Mouse (Mus musculus): ENCODE measurements at regions not wholly inside any gene's neighbourhood (a gene's known extent, or its start where the extent isn't known, plus 50 kb on each side); places are given as distances from the start of the nearest gene placed in this dataset.

- 72% methylated on average over 8 of the region's 8 CpGs for WGBS (ENCODE audit: insufficient replicate concordance)
Observed at GRCm38 (mm10) chr3:101524905-101525304, 79.6 kb downstream of the Atp1a1 start.

GRCm38 (mm10) chr3:101524444-101524843, 80.0 kb downstream of the Atp1a1 start:
- Histone ChIP-seq H3K4me2 (ENCODE audit: low read depth, low read length) (no peak overlapping the region), H3K27ac (ENCODE audit: low read length) (no peak overlapping the region), H3K36me3 (ENCODE audit: control insufficient read depth, insufficient read depth) (no peaks in the 10 kb centered on the region), H3K27me3 (ENCODE audit: control insufficient read depth, insufficient read depth, low read depth, low read length) (no peaks in the 10 kb centered on the region), H3K4me3 (ENCODE audit: low read depth, low read length) (no peak overlapping the region), H3K4me1 (ENCODE audit: control insufficient read depth, low read depth, low read length) (peaks cover 4% of the 10 kb centered on the region; the same call in 1 of the 2 replicates), H3K9me3 (replicated peaks; ENCODE audit: control insufficient read depth, low read length) (no peaks in the 10 kb centered on the region), H3K9ac (ENCODE audit: low read depth, low read length) (no peak overlapping the region)
- ATAC-seq (ENCODE audit: low read depth): no peak
- WGBS (ENCODE audit: insufficient replicate concordance): 20% methylated on average over 6 of the region's 6 CpGs

More at GRCm38 (mm10) chr3:101524905-101525304, 79.6 kb downstream of the Atp1a1 start:
- no peaks in the 10 kb centered on the region for H3K9me3 ChIP-seq (replicated peaks; ENCODE audit: control insufficient read depth, low read length)
- no peak overlapping the region for H3K4me2 ChIP-seq (ENCODE audit: low read depth, low read length)
- H3K4me1 ChIP-seq (ENCODE audit: control insufficient read depth, low read depth, low read length): peaks cover 4% of the 10 kb centered on the region; the same call in 1 of the 2 replicates
- no peak for ATAC-seq (ENCODE audit: low read depth)
- no peaks in the 10 kb centered on the region for H3K36me3 ChIP-seq (ENCODE audit: control insufficient read depth, insufficient read depth)
- no peaks in the 10 kb centered on the region for H3K27me3 ChIP-seq (ENCODE audit: control insufficient read depth, insufficient read depth, low read depth, low read length)
- H3K9ac ChIP-seq (ENCODE audit: low read depth, low read length): no peak overlapping the region
- no peak overlapping the region for H3K4me3 ChIP-seq (ENCODE audit: low read depth, low read length)
- H3K27ac ChIP-seq (ENCODE audit: low read length): no peak overlapping the region

- Histone ChIP-seq H3K27me3 (ENCODE audit: control insufficient read depth, insufficient read depth, low read depth, low read length) (no peaks in the 10 kb centered on the region), H3K36me3 (ENCODE audit: control insufficient read depth, insufficient read depth) (no peaks in the 10 kb centered on the region), H3K27ac (ENCODE audit: low read length) (no peak overlapping the region), H3K4me3 (ENCODE audit: low read depth, low read length) (no peak overlapping the region), H3K4me2 (ENCODE audit: low read depth, low read length) (no peak overlapping the region), H3K9ac (ENCODE audit: low read depth, low read length) (no peak overlapping the region), H3K9me3 (replicated peaks; ENCODE audit: control insufficient read depth, low read length) (no peaks in the 10 kb centered on the region), H3K4me1 (ENCODE audit: control insufficient read depth, low read depth, low read length) (peaks cover 3% of the 10 kb centered on the region; the same call in 1 of the 2 replicates)
- 80% methylated on average over 5 of the region's 5 CpGs for WGBS (ENCODE audit: insufficient replicate concordance)
- ATAC-seq (ENCODE audit: low read depth): no peak
Observed at GRCm38 (mm10) chr3:101523239-101523638, 81.2 kb downstream of the Atp1a1 start.

- no peak overlapping the region for H3K9ac ChIP-seq (ENCODE audit: low read depth, low read length)
- H3K4me2 ChIP-seq (ENCODE audit: low read depth, low read length): no peak overlapping the region
- no peaks in the 10 kb centered on the region for H3K9me3 ChIP-seq (replicated peaks; ENCODE audit: control insufficient read depth, low read length)
- ATAC-seq (ENCODE audit: low read depth): peak; percentile 47; the same call in 1 of the 2 replicates
- no peaks in the 10 kb centered on the region for H3K36me3 ChIP-seq (ENCODE audit: control insufficient read depth, insufficient read depth)
- 62% methylated on average over 9 of the region's 9 CpGs for WGBS (ENCODE audit: insufficient replicate concordance)
- no peaks in the 10 kb centered on the region for H3K27me3 ChIP-seq (ENCODE audit: control insufficient read depth, insufficient read depth, low read depth, low read length)
- H3K27ac ChIP-seq (ENCODE audit: low read length): no peak overlapping the region
- no peaks in the 10 kb centered on the region; the same call in 1 of the 2 replicates for H3K4me1 ChIP-seq (ENCODE audit: control insufficient read depth, low read depth, low read length)
- H3K4me3 ChIP-seq (ENCODE audit: low read depth, low read length): no peak overlapping the region
Observed at GRCm38 (mm10) chr3:101522246-101522920, 82.1 kb downstream of the Atp1a1 start.

GRCm38 (mm10) chr3:101521155-101521554, 83.3 kb downstream of the Atp1a1 start:
- Histone ChIP-seq H3K4me3 (ENCODE audit: low read depth, low read length) (no peak overlapping the region), H3K36me3 (ENCODE audit: control insufficient read depth, insufficient read depth) (no peaks in the 10 kb centered on the region), H3K9me3 (replicated peaks; ENCODE audit: control insufficient read depth, low read length) (no peaks in the 10 kb centered on the region), H3K27ac (ENCODE audit: low read length) (no peak overlapping the region), H3K9ac (ENCODE audit: low read depth, low read length) (no peak overlapping the region), H3K4me2 (ENCODE audit: low read depth, low read length) (no peak overlapping the region), H3K27me3 (ENCODE audit: control insufficient read depth, insufficient read depth, low read depth, low read length) (no peaks in the 10 kb centered on the region), H3K4me1 (ENCODE audit: control insufficient read depth, low read depth, low read length) (no peaks in the 10 kb centered on the region; the same call in 1 of the 2 replicates)
- ATAC-seq (ENCODE audit: low read depth): no peak
- 54% methylated on average over 5 of the region's 5 CpGs for WGBS (ENCODE audit: insufficient replicate concordance)

GRCm38 (mm10) chr3:101520115-101520514, 84.4 kb downstream of the Atp1a1 start:
- ATAC-seq (ENCODE audit: low read depth): no peak
- H3K27ac ChIP-seq (ENCODE audit: low read length): no peak overlapping the region
- no peak overlapping the region for H3K4me2 ChIP-seq (ENCODE audit: low read depth, low read length)
- H3K9ac ChIP-seq (ENCODE audit: low read depth, low read length): no peak overlapping the region
- H3K27me3 ChIP-seq (ENCODE audit: control insufficient read depth, insufficient read depth, low read depth, low read length): no peaks in the 10 kb centered on the region
- no peaks in the 10 kb centered on the region for H3K36me3 ChIP-seq (ENCODE audit: control insufficient read depth, insufficient read depth)
- H3K9me3 ChIP-seq (replicated peaks; ENCODE audit: control insufficient read depth, low read length): no peaks in the 10 kb centered on the region
- 29% methylated on average over 6 of the region's 6 CpGs for WGBS (ENCODE audit: insufficient replicate concordance)
- no peaks in the 10 kb centered on the region; the same call in 1 of the 2 replicates for H3K4me1 ChIP-seq (ENCODE audit: control insufficient read depth, low read depth, low read length)
- no peak overlapping the region for H3K4me3 ChIP-seq (ENCODE audit: low read depth, low read length)

- 63% methylated on average over 5 of the region's 5 CpGs for WGBS (ENCODE audit: insufficient replicate concordance)
- H3K36me3 ChIP-seq (ENCODE audit: control insufficient read depth, insufficient read depth): no peaks in the 10 kb centered on the region
- no peak overlapping the region for H3K4me2 ChIP-seq (ENCODE audit: low read depth, low read length)
- H3K9me3 ChIP-seq (replicated peaks; ENCODE audit: control insufficient read depth, low read length): no peaks in the 10 kb centered on the region
- H3K4me3 ChIP-seq (ENCODE audit: low read depth, low read length): no peak overlapping the region
- no peak overlapping the region for H3K27ac ChIP-seq (ENCODE audit: low read length)
- no peak overlapping the region for H3K9ac ChIP-seq (ENCODE audit: low read depth, low read length)
- H3K4me1 ChIP-seq (ENCODE audit: control insufficient read depth, low read depth, low read length): no peaks in the 10 kb centered on the region; the same call in 1 of the 2 replicates
- ATAC-seq (ENCODE audit: low read depth): no peak
- H3K27me3 ChIP-seq (ENCODE audit: control insufficient read depth, insufficient read depth, low read depth, low read length): no peaks in the 10 kb centered on the region
Observed at GRCm38 (mm10) chr3:101519551-101519950, 84.9 kb downstream of the Atp1a1 start.

- ATAC-seq (ENCODE audit: low read depth): 0 out of 2 replicates have a peak, but pooled peaks have one; percentile 4
- H3K9ac ChIP-seq (ENCODE audit: low read depth, low read length): no peak overlapping the region
- no peaks in the 10 kb centered on the region for H3K9me3 ChIP-seq (replicated peaks; ENCODE audit: control insufficient read depth, low read length)
- H3K4me3 ChIP-seq (ENCODE audit: low read depth, low read length): no peak overlapping the region
- H3K36me3 ChIP-seq (ENCODE audit: control insufficient read depth, insufficient read depth): no peaks in the 10 kb centered on the region
- H3K27me3 ChIP-seq (ENCODE audit: control insufficient read depth, insufficient read depth, low read depth, low read length): no peaks in the 10 kb centered on the region
- no peaks in the 10 kb centered on the region; the same call in 1 of the 2 replicates for H3K4me1 ChIP-seq (ENCODE audit: control insufficient read depth, low read depth, low read length)
- WGBS (ENCODE audit: insufficient replicate concordance): 63% methylated on average over 6 of the region's 6 CpGs
- H3K4me2 ChIP-seq (ENCODE audit: low read depth, low read length): no peak overlapping the region
- H3K27ac ChIP-seq (ENCODE audit: low read length): 0 out of 2 replicates have a peak overlapping the region, but pooled peaks have one; percentile 12
Observed at GRCm38 (mm10) chr3:101518810-101519209, 85.7 kb downstream of the Atp1a1 start.

GRCm38 (mm10) chr3:101517547-101517946, 86.9 kb downstream of the Atp1a1 start:
- ATAC-seq (ENCODE audit: low read depth): no peak
- no peaks in the 10 kb centered on the region; the same call in 1 of the 2 replicates for H3K4me1 ChIP-seq (ENCODE audit: control insufficient read depth, low read depth, low read length)
- H3K4me3 ChIP-seq (ENCODE audit: low read depth, low read length): no peak overlapping the region
- 67% methylated on average over 6 of the region's 6 CpGs for WGBS (ENCODE audit: insufficient replicate concordance)
- peak overlapping the region; percentile 81 for H3K27ac ChIP-seq (ENCODE audit: low read length)
- no peaks in the 10 kb centered on the region for H3K9me3 ChIP-seq (replicated peaks; ENCODE audit: control insufficient read depth, low read length)
- H3K9ac ChIP-seq (ENCODE audit: low read depth, low read length): no peak overlapping the region
- H3K36me3 ChIP-seq (ENCODE audit: control insufficient read depth, insufficient read depth): no peaks in the 10 kb centered on the region
- no peak overlapping the region for H3K4me2 ChIP-seq (ENCODE audit: low read depth, low read length)
- no peaks in the 10 kb centered on the region for H3K27me3 ChIP-seq (ENCODE audit: control insufficient read depth, insufficient read depth, low read depth, low read length)

Data from liver, embryonic 16.5 days (tissue).